Mouse (Mus musculus) large intestine, adult 2 months (tissue): ENCODE measurements around the gene Diaph3. TPM values are rescaled to one million over a fixed set of nuclear protein-coding genes. Genes with fewer than 3 reads are reported as not detected.

Source experiments
- DNase-seq: peaks from one replicate; pipeline ENCODE4 v3.0.0-alpha.2; 2012; ENCODE audit warnings: low read depth, low spot score
- WGBS: fragments of 180-500 bp; shearing (Covaris S2); methylation state at CpG from one replicate; pipeline ENCODE4 v1.1.7; 2018; 5-methylcytosine and 5-hydroxymethylcytosine counted together
- polyA plus RNA-seq: library from polyadenylated mRNA; depleted of rRNA; stranded (reverse); fragments of >200 nt; gene quantifications from 2 replicates; pipeline ENCODE4 v1.2.3, GENCODE M21; 2012; rRNA removed

Gene Diaph3
- 0.57 and 0.92 TPM in 2 replicates for polyA plus RNA-seq

DNA sequence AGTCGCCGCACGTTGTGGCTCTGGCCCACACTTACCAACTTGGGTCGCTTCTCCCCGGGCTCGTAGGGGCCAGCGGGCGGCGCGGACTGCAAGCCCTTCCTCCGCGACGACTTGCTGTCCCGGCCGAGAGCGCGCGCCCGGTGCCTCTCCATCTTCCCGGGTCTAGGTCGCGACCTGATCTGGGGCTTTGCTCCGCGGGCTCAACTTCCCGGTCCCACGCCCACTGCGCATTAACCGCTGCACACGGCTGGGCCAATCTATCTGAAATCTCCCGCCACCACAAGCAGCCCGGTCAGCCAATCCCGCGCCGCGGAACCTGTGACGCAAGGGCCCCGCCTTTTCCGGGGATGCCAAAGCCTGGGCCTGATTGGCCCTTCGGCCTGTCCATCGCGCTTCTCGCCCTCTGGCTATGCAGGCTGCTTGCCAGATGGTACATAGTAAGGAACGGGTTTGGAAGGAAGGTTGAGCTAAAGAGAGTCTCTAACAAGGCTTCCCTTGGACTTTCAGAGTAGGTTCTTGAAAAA, at the start of gene Diaph3:
Gene Diaph3, minus strand, starts transcription at position 273 of the 524 bp plus-strand sequence.
- peak; percentile 89 for DNase-seq
- WGBS = under 1% methylated on average over 43 of the region's 43 CpGs

- no peak for DNase-seq
- 48% methylated on average over 4 of the region's 4 CpGs for WGBS
These were observed 49.6 kb upstream of the Diaph3 start for GRCm38 (mm10) chr14:87190685-87191084.

DNA sequence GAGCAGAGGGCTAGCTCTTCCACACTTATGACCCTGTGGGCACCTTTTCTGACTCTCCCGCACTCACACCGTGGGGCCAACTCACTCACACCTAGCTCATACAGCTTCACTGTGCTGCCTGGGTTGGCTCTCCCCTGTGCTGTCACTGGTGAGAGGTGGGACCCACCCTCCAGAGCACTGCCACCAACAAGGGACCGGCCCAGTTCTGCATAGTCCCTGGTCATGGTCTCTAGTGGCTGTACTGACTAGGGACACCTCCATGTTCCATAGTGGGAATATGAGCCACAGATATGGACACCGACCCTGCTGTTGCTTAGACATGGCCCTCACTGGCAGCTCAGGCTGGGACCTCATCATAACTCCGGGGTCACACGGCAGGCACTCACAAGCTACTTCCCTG, 30.5 kb upstream of the Diaph3 start:
- WGBS = 89% methylated on average over 6 of the region's 6 CpGs
- no peak for DNase-seq

GRCm38 (mm10) chr14:87169151-87169550, 28.1 kb upstream of the Diaph3 start:
- WGBS = 42% methylated on average over 1 of the region's 1 CpGs
- no peak for DNase-seq

- 71% methylated on average over 9 of the region's 9 CpGs for WGBS
- DNase-seq = no peak
These were observed 14.7 kb upstream of the Diaph3 start for GRCm38 (mm10) chr14:87155621-87156238.

DNA sequence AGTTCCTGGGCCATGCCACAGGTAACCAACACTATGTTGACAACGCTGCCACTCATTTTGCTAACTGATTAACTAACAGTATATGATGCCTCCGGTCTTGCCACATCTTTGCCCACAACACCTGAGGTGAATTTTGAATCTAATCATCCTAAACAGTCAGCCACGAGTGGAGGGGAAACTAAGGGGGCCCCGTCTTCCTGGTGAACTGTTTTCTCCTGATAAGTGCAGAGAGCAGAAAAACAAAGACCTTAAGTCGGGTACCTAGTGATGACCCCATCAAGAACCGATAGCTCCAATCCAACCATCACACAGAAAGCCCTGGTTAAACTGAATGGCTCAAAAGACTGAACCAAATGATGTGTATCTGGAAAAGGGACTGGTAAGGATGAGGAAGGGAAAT, 8.6 kb upstream of the Diaph3 start:
- WGBS = 76% methylated on average over 6 of the region's 6 CpGs
- no peak for DNase-seq

- 26% methylated on average over 3 of the region's 3 CpGs for WGBS
- DNase-seq = no peak
These were observed 5.7 kb upstream of the Diaph3 start for GRCm38 (mm10) chr14:87146704-87147103.

DNA sequence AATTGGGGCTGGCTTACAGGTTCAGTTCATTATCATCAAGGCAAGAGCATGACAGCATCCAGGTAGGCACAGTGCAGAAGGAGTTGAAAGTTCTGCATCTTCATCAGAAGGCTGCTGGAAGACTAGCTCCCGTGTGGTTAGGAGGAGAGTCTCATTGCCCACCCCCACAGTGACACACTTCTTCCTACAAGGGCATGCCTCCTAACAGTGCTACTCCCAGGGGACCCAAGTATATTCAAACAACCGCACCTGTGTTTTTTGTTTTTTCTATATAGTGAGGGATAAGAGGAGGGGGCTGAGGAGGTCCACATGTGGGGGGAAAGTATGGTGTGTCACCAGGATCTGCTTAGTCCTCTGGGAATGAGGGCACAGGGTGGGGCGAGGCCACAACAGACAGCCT, 4.3 kb upstream of the Diaph3 start:
- WGBS = 81% methylated on average over 3 of the region's 3 CpGs
- DNase-seq = no peak

DNA sequence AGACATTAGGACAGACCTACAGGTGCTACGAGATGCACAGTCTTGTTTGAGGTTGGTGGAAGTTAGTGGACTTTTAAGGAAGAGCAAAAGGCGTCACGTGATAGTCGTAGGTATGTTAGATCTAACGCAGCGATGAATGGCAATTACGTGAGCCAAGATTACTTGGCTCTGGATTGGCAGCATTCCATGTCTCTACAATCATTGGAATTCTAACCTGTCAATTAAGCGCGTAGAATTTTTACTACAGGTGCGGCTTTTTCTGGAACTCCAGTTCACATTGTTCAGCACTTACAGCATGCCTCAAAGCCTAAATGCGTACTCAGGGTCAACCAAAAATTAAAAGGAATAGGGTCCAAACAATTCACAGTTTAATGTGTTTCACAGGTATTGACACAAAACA, 742 bp upstream of the Diaph3 start:
- 35% methylated on average over 11 of the region's 11 CpGs for WGBS
- peak; percentile 62 for DNase-seq

GRCm38 (mm10) chr14:87140327-87140962, 590 bp downstream of the Diaph3 start:
- no peak for DNase-seq
- under 1% methylated on average over 17 of the region's 17 CpGs for WGBS

- DNase-seq = no peak
- WGBS = 66% methylated on average over 6 of the region's 6 CpGs
These were observed 14.9 kb downstream of the Diaph3 start for GRCm38 (mm10) chr14:87126076-87126639.

DNA sequence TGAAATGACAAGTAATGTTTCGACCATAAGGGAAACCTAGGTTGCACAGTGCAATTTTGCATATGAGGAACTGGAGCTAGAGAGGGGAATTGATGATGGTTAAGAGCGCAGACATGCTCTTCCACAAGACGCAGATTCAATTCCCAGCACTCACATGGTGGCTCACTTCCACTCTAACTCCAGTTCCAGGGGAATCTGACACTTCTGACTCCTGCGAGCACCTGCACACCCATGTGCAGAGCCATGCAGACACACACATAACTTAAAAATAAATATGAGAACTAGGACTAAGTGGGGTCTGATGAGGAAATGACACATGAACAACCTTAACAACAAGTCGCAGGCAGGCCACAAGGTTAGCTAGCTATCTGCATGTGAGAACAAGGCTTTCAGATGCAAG, 15.5 kb downstream of the Diaph3 start:
- no peak for DNase-seq

DNA sequence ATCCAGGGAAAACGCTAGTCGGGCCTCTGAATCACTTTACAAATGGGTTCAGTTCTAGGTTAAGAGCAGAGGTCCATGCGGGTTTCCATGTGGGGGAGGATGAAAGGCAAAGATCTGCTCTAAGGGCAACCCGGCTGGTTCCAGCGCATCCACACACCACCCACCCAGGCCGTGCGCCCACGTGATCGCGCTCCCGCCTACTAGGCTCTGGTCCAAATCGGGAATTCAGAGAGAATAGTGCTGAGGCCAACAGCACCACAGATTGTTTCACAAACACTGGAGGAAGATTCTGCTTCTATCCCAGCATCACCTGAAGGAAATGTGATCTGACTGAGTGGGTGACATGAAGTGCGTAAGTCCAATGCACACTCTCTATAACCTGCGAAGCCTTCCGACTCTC, 17.9 kb downstream of the Diaph3 start:
- WGBS = 96% methylated on average over 15 of the region's 15 CpGs
- no peak for DNase-seq

More for the DNA sequence above, 15.5 kb downstream of the Diaph3 start:
- WGBS = 81% methylated on average over 5 of the region's 5 CpGs

DNA sequence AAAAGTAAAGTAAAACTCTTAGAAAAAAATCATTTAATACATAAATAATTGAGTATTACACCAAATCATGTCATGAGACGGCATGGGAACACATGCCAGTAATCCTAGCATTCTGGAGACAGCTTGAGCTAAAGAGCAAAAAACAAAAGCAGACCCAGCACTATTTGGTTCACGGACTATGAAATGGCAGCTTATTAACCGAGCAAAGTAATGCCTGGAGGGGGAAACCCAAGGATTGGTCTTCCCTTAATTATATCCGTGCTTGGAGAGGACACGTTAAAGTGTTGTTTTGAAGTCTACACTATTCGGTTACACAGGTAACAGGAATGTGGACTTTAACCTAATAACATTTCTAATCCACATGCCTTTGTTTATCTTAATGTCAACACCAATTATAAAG, 19.2 kb downstream of the Diaph3 start:
- 59% methylated on average over 6 of the region's 6 CpGs for WGBS

GRCm38 (mm10) chr14:87110634-87111033, 30.4 kb downstream of the Diaph3 start:
- WGBS = 74% methylated on average over 2 of the region's 2 CpGs
- no peak for DNase-seq

More for the DNA sequence above, 19.2 kb downstream of the Diaph3 start:
- DNase-seq = no peak

- no peak for DNase-seq
- WGBS = 60% methylated on average over 1 of the region's 1 CpGs
These were observed 41.5 kb downstream of the Diaph3 start for GRCm38 (mm10) chr14:87099380-87100088.

GRCm38 (mm10) chr14:87098093-87098492, 42.9 kb downstream of the Diaph3 start:
- DNase-seq = no peak
- 86% methylated on average over 2 of the region's 2 CpGs for WGBS

DNA sequence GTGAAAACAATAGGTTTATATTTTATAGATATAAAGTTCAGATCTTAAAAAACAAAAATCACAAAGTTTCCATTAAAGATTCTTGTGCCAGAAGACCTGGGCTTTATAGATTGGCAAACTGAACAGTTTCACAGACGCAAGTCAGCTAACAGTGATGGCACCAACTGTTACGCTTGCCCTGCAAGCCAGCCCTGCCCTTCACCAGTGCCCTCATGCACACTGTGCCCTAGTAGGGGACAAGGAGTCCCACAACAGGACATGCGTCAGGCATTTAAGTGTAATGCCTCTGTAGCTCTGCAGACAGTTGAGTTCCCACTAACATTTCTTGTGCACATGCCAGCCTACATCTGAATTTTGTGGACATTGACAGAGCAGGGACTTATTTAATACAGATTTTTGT, 49.5 kb downstream of the Diaph3 start:
- no peak for DNase-seq
- 96% methylated on average over 3 of the region's 3 CpGs for WGBS

GRCm38 (mm10) chr14:87091108-87091507, 49.9 kb downstream of the Diaph3 start:
- 94% methylated on average over 5 of the region's 5 CpGs for WGBS

GRCm38 (mm10) chr14:87088928-87089327, 52.1 kb downstream of the Diaph3 start:
- WGBS = 47% methylated on average over 4 of the region's 4 CpGs
- DNase-seq = no peak

More at GRCm38 (mm10) chr14:87091108-87091507, 49.9 kb downstream of the Diaph3 start:
- no peak for DNase-seq
